Mouse (Mus musculus): ENCODE results near the gene Eif2s1.
"Not testable (repeated sequence)": the region's sequence is repeated elsewhere in the genome, so short reads cannot be mapped to it uniquely, and the experiment has no call there.

Eif2s1 gene

DNA sequence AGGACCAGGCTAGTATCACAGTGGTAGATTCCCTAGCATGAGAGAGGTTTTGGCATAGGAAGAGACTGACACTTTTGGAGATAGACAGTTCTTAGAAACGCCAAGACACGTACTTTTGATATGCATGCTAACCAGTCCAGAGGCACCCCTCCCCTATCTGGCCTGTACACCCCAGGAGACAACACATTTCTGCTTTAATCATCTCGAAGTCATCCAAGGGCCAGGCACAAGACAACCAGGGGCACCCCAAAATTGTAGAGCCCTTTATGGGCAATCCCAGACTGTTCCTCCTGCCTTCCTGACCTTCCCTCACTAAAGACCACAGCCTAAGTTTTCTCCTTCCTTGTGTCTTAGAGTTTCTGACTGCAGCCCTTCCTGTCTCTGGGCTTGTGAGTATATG, 53.9 kb downstream of the Eif2s1 start:
- no peak for DNase-seq (ENCODE audit: low spot score in 2 of 2)

- no peak for DNase-seq (ENCODE audit: low spot score in 2 of 2)
Observed at GRCm38 (mm10) chr12:78916278-78916677, 54.7 kb downstream of the Eif2s1 start.

- peak; percentile 62 to 77 for DNase-seq (ENCODE audit: low spot score in 2 of 2)
Observed at GRCm38 (mm10) chr12:78918227-78919078, 56.8 kb downstream of the Eif2s1 start.

DNA sequence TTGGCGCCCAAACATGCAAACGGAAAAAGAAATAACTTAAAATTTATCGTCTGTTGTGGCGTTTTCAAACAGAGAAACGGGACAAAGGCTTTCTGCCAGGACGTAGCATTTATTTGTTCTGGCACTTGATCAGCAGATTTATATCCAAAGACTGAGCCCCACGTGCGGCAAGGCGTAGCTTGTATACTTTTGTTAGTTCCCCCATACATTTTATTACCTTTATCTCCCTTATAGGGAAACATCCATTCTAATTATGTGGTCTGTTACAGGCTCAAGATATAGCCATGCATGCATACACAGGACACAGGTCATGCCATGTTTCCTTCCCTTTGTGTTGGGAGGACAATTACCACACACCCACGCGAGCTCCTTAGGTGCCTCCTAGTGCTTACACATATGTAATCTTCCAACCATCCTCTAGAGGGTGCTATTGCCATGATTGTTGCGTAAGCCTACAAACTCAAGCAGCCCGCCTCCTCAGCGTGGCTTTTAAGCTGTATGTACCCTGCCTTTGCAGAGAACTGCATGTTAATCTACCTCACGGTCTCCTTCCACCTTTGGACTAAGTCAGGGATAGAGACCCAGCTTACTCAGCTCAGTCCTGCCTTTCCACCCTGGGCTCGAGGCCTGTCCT, 57.6 kb downstream of the Eif2s1 start:
- DNase-seq (ENCODE audit: low spot score in 2 of 2) = peak; percentile 32 to 50

- no peak for DNase-seq (ENCODE audit: low spot score in 2 of 2)
Observed at GRCm38 (mm10) chr12:78921421-78921820, 59.8 kb downstream of the Eif2s1 start.

DNA sequence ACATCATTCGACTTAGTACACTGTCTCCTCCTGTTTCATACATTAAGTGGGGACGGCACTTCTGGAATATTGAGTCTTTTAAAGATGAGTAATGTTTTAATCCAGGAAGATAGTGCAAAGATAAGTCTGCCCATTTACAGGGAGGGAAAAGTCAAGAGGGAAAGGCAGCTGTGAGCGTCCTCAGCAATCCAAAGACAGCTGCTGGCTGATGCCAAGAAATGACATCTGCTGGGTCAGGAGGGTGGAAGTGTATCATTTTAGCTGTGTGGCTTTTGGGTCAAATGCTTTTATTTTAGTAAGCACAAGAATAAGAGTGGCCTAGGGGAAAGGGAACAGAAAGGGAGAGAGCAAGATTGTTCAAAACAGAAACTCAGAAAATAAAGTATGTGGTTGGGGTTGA, 60.4 kb downstream of the Eif2s1 start:
- DNase-seq (ENCODE audit: low spot score in 2 of 2) = no peak

- DNase-seq (ENCODE audit: low spot score in 2 of 2) = not testable (repeated sequence)
Observed at GRCm38 (mm10) chr12:78922977-78923376, 61.4 kb downstream of the Eif2s1 start.

GRCm38 (mm10) chr12:78923539-78924189, 62.0 kb downstream of the Eif2s1 start:
- DNase-seq (ENCODE audit: low spot score in 2 of 2) = no peak

DNA sequence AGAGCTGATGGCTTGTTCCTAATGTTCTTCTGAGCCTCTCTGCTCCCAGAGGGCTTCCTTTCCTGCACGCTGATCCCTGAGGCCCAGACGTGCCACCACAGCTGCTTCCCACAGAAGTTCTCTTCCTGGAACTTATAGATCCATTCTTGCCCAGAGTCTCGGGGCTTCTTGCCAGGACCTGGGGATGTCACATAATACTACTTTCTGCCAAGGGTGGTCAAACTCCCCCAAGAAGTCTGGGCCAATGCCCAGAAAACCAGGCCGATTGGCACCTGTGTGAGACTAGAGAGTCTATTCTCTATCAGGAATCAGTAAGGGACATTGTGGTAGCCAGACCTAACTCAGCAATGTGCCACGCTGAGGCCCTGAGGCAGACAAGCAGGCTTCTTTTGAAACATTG, 65.7 kb downstream of the Eif2s1 start:
- DNase-seq (ENCODE audit: low spot score in 2 of 2) = no peak

- no peak for DNase-seq (ENCODE audit: low spot score in 2 of 2)
Observed at GRCm38 (mm10) chr12:78929900-78930299, 68.3 kb downstream of the Eif2s1 start.

DNA sequence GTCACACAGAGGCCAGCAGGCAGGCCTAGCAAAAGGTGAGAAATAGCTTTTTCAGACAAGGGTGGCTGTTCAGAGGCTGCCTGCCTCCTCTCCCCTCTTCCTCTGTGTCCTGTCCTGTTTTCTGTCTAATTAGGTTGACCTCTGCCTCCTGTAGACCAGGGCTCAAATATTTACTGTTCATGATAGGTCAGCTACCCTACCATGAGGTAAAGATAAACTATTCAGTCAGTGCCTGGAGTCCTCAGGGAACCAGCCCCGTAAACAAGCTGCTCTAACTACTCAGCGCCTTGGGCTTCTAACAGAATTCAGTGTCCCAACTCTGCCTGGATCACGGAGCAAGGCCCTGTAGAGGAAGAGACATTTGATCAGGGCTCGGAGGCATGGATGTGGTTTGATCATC, 74.9 kb downstream of the Eif2s1 start:
- no peak for DNase-seq (ENCODE audit: low spot score in 2 of 2)

All from frontal cortex, postnatal 25 days (tissue).